Mouse (Mus musculus) forebrain, postnatal 0 days (tissue): ENCODE data around the gene Fgfr1op2. TPM values are rescaled to one million over a fixed set of nuclear protein-coding genes. Genes with fewer than 3 reads are reported as not detected.
A peak's percentile ranks its signal among the peaks of the same experiment; 100 is the strongest.

Experiments
- ATAC-seq: fragments of 200-750 bp; cut with Nextera tagmentation; 2 replicates; pipeline ENCODE4 v1.8.0; 2017; ENCODE audit warnings: mild to moderate bottlenecking, moderate library complexity
- DNase-seq: peaks from one replicate; pipeline ENCODE4 v3.0.0-alpha.2; 2015
- H3K27ac ChIP-seq: fragments of 300-500 bp; sonication (generic); 2 replicates; pipeline ENCODE4 v1.5.1; 2014; ENCODE audit warnings: low read depth, mild to moderate bottlenecking, antibody characterized with exemption, low read length, moderate library complexity, mixed read lengths
- H3K27me3 ChIP-seq: fragments of 300-500 bp; sonication (generic); 2 replicates; pipeline ENCODE4 v1.6.1; 2014; ENCODE audit warnings: mild to moderate bottlenecking, low read length, mixed read lengths; ENCODE audit not compliant: insufficient read depth
- H3K36me3 ChIP-seq: fragments of 300-500 bp; sonication (generic); 2 replicates; pipeline ENCODE4 v1.6.1; 2014; ENCODE audit warnings: mild to moderate bottlenecking, moderate library complexity; ENCODE audit not compliant: insufficient read depth
- H3K4me1 ChIP-seq: fragments of 300-500 bp; sonication (generic); 2 replicates; pipeline ENCODE4 v1.6.1; 2014; ENCODE audit warnings: antibody characterized with exemption; ENCODE audit not compliant: insufficient read depth
- H3K4me2 ChIP-seq: fragments of 300-500 bp; sonication (generic); 2 replicates; pipeline ENCODE4 v1.6.1; 2014; ENCODE audit warnings: low read depth, mild to moderate bottlenecking, moderate library complexity
- H3K4me3 ChIP-seq: fragments of 300-500 bp; sonication (generic); 2 replicates; pipeline ENCODE4 v1.5.1; 2014; ENCODE audit warnings: low read depth, low read length, mixed read lengths
- H3K9ac ChIP-seq: fragments of 300-500 bp; sonication (generic); 2 replicates; pipeline ENCODE4 v1.6.1; 2014; ENCODE audit warnings: mild to moderate bottlenecking
- H3K9me3 ChIP-seq: fragments of 300-500 bp; sonication (generic); 2 replicates; pipeline ENCODE4 v1.6.1; 2016; ENCODE audit warnings: low read length
- CTCF ChIP-seq: sonication (generic); IDR thresholded peaks from 2 replicates; pipeline ENCODE4 v1.5.1; 2016; ENCODE audit warnings: antibody characterized with exemption, control low read depth, low read depth
- WGBS: fragments of 180-500 bp; shearing (Covaris S2); extraction: QIAGEN DNeasy Blood & Tissue Kit; methylation state at CpG from one replicate; pipeline ENCODE4 v1.1.7; 2014; 5-methylcytosine and 5-hydroxymethylcytosine counted together
- polyA plus RNA-seq: library from polyadenylated mRNA; unstranded; fragments of >200 nt; fragmentation: Nextera tagmentation; extraction: Ambion mirVana; gene quantifications from 2 replicates; pipeline ENCODE4 v1.2.1, GENCODE M21; 2015
- total RNA-seq: library from RNA; depleted of rRNA; stranded (reverse); fragments of >200 nt; gene quantifications from 2 replicates; pipeline ENCODE4 v1.2.3, GENCODE M21; 2014; rRNA removed

Gene Fgfr1op2
- total and polyA plus RNA-seq, 2 experiments from 2014 or later: 32.2 to 37.7 TPM

DNA sequence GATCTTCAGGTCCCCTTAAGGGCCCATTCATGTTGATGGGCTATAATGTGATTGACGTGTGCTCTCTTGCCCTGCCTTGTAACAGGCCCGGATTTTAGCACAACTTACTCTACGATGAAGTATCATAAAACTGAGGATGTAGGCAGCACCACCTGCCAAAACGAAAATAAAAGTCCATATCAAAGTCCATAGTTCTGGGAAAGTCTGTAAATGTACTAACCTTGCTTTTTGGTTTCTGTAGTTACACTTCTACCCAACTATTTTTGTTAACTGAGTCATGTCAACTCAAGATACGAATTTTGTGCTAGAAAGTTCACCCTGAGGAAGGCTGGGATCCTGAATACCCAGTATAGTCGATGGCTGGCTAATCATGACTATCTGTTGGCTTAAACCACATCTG lies 64.0 kb downstream of the Fgfr1op2 start:
- ATAC-seq (no peak), DNase-seq (no peak)
- 87% methylated on average over 6 of the region's 6 CpGs for WGBS
- Histone ChIP-seq H3K4me2 (no peak overlapping the region), H3K27me3 (no peaks in the 10 kb centered on the region), H3K27ac (no peak overlapping the region), H3K4me1 (peaks cover 6% of the 10 kb centered on the region), H3K9ac (no peak overlapping the region), H3K4me3 (no peak overlapping the region), H3K9me3 (no peaks in the 10 kb centered on the region), H3K36me3 (no peaks in the 10 kb centered on the region)
- no peak for TF ChIP-seq CTCF

DNA sequence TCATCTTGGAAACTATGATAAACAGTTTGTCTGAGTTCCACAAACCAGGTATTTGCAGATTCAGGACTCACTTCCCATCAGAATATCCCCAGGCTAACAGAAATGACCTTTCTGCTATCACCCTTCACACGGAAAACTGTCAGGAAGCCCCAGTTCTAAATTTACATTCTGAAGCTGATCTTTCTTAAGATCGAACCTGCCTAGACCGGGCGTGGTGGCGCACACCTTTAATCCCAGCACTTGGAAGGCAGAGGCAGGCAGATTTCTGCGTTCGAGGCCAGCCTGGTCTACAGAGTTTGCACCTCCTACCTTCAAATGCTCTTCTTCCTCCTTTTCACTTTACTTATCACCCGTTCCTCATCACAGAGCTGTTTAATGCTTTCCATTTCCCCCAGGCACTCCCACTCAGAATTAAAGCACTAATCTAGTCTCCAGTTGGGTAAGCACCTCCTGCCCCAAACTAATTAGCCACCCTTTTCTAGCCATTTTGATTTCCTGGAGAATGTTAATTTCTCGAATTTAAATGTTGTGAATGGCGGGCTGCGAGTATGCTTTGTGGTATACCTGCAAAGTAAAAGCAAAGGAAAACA lies 64.7 kb downstream of the Fgfr1op2 start:
- no peak for DNase-seq
- H3K4me1 ChIP-seq: peaks cover 6% of the 10 kb centered on the region
- no peak for TF ChIP-seq CTCF
- peak overlapping the region; percentile 74 for H3K4me3 ChIP-seq
- peak overlapping the region; percentile 42; the same call in 1 of the 2 replicates for H3K9ac ChIP-seq
- no peaks in the 10 kb centered on the region for H3K9me3 ChIP-seq
- peak overlapping the region; percentile 95 for H3K4me2 ChIP-seq
- 69% methylated on average over 11 of the region's 11 CpGs for WGBS
- 0 out of 2 replicates have a peak, but pooled peaks have one; percentile 0 for ATAC-seq
- no peaks in the 10 kb centered on the region for H3K27me3 ChIP-seq
- no peaks in the 10 kb centered on the region for H3K36me3 ChIP-seq
- 0 out of 2 replicates have a peak overlapping the region, but pooled peaks have one; percentile 23 for H3K27ac ChIP-seq

DNA sequence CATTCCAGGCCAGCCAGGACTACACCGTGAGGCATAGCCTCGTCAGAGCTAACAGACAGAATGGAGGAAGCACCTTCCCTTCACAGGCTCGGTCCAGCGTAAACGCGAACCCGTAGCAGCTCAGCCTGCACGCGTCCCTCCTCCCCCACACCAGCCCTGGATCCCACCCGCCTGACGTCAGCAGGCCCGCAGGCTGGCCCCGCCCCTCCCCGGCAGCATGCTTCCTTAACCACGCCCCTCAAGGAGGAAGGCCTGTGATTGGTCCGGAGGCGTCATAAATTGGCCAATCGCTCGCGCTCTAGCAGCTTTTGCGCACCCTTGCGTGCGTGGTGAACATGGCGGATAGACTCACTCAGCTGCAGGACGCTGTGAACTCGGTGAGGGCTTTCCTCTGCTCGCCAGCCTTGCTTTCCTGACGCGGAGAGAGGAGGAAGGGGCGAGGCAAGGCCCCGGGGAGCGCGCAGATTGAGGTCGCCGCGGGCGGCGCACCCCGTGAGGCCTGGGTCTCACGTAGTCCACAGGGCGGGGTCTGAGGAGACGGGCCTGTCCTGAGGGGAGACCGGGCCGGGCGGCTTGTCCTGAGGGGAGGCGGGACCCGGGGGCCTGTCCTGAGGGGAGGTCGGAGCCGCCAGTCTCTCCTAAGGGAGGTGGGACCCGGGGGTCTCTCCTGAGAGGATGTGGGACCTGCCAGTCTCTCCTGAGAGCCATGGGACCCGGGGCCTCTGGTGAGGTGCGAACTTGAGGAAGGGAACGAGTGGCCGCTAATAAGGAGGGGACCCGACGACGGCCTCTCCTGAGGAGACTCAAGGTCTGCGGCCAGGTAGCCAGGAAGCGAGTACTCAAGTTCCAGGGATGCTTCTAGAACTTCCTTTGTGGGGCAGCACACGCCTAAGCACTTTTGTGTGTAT lies 65.5 kb downstream of the Fgfr1op2 start, which contains the start of the genes Med21 and Tm7sf3:
TSS of gene Med21 (plus strand) at position 272 of the 908 bp plus-strand sequence.
TSS of gene Tm7sf3 (minus strand) at position 549 of the 908 bp plus-strand sequence.
- no peaks in the 10 kb centered on the region for H3K27me3 ChIP-seq
- peak; percentile 99 for DNase-seq
- peak; percentile 62 for TF ChIP-seq CTCF
- WGBS: 2% methylated on average over 60 of the region's 60 CpGs
- H3K4me2 ChIP-seq: peak within 1 kb of the TSS; percentile 95
- H3K36me3 ChIP-seq: no peaks in the 10 kb centered on the region
- peak within 1 kb of the TSS; percentile 83 for H3K27ac ChIP-seq
- peak within 1 kb of the TSS; percentile 68 for H3K9ac ChIP-seq
- peak within 1 kb of the TSS; percentile 74 for H3K4me3 ChIP-seq
- ATAC-seq: peak; percentile 99
- H3K9me3 ChIP-seq: no peaks in the 10 kb centered on the region
- H3K4me1 ChIP-seq: peaks cover 6% of the 10 kb centered on the region

DNA sequence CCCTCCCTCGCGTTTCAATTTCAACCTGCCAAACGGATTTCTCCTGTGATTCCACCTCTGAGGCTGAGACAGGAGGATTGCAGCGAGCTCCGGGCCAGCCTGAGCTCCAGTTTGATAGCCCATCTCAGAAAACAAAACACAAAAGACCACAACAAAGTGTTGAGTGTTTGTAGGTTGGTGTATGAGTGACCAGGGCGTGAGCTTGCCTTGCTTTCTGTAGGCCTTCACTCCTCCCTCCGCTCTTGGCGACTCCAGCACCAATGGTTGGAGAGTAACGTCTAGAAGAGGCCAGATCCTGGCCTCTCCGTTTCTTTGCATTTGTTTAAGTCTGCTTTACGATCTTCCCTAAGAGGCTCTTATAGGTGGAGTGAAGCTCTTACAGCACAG lies 66.2 kb downstream of the Fgfr1op2 start:
- H3K27ac ChIP-seq: peak overlapping the region; percentile 83; the same call in 1 of the 2 replicates
- H3K4me3 ChIP-seq: peak overlapping the region; percentile 74
- DNase-seq (no peak), ATAC-seq (no peak)
- H3K27me3 ChIP-seq: no peaks in the 10 kb centered on the region
- TF ChIP-seq CTCF: no peak
- 42% methylated on average over 11 of the region's 11 CpGs for WGBS
- H3K9ac ChIP-seq: peak overlapping the region; percentile 68
- H3K4me2 ChIP-seq: peak overlapping the region; percentile 95
- H3K4me1 ChIP-seq: peaks cover 6% of the 10 kb centered on the region
- H3K36me3 ChIP-seq: no peaks in the 10 kb centered on the region
- no peaks in the 10 kb centered on the region for H3K9me3 ChIP-seq

Other genes starting within 250 kb of the Fgfr1op2 start
- 6.1 and 8.4 TPM in 2 replicates for gene Itpr2, start 75.0 kb upstream of the Fgfr1op2 start, total RNA-seq
- gene Itpr2, start 75.0 kb upstream of the Fgfr1op2 start, polyA plus RNA-seq: 4.6 and 8.0 TPM in 2 replicates
- 29.1 and 40.7 TPM in 2 replicates for gene Ints13, start 632 bp downstream of the Fgfr1op2 start, total RNA-seq
- 17.0 and 23.8 TPM in 2 replicates for gene Ints13, start 632 bp downstream of the Fgfr1op2 start, polyA plus RNA-seq
- gene Med21, start 65.3 kb downstream of the Fgfr1op2 start, total RNA-seq: 65.2 and 85.3 TPM in 2 replicates
- gene Med21, start 65.3 kb downstream of the Fgfr1op2 start, polyA plus RNA-seq: 112 and 115 TPM in 2 replicates
- gene Tm7sf3, start 65.6 kb downstream of the Fgfr1op2 start, total RNA-seq: 41.0 and 51.1 TPM in 2 replicates
- 30.5 and 40.6 TPM in 2 replicates for gene Tm7sf3, start 65.6 kb downstream of the Fgfr1op2 start, polyA plus RNA-seq
- 7.1 and 7.6 TPM in 2 replicates for gene Stk38l, start 147.8 kb downstream of the Fgfr1op2 start, total RNA-seq
- gene Stk38l, start 147.8 kb downstream of the Fgfr1op2 start, polyA plus RNA-seq: 8.1 and 11.0 TPM in 2 replicates
- gene Arntl2, start 218.9 kb downstream of the Fgfr1op2 start, total RNA-seq: 2.7 and 3.5 TPM in 2 replicates
- gene Arntl2, start 218.9 kb downstream of the Fgfr1op2 start, polyA plus RNA-seq: 2.3 and 4.5 TPM in 2 replicates